Mouse (Mus musculus): ENCODE results near the gene Dnajc12.

DNA sequence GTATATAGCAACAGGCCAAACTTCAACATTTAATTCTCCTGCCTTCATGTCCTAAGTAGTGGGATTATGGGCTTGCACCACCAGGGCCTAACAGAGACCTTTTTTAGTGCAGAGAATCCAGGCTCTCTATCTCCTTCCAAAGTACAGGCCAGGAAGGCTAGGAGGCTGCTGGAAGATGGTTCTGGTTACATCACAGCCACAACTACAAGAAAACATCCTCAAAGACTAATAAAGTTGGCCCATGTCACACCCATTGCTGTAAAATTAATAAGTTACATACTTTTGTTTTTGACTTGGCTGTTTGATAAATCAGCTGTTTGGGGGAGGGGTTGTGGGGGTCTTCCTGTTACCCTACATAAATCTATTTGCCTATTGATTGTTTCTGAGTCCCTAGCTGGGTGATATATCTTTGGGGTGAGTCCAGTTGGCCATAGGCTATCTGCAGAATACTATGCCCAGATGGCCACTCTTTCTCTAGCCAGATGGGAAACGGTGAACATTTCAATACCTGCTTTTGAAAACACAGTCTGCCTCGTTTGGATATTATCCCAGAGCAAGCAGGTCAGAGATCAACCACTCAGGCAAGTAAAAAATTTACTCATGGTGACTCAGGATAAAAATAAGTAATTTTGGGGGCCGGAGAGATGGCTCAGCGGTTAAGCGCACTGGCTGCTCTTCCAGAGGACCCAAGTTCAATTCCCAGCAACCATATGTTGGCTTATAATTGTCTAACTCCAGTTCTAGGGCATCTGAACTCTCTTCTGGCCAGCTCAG lies 20.7 kb downstream of the Dnajc12 start:
- TF ChIP-seq CTCF (IDR thresholded peaks at IDR 0.05; ENCODE audit: extremely low read depth, insufficient read length, insufficient replicate concordance, low read depth, low read length) (no peak), POLR2A (IDR thresholded peaks at IDR 0.05; ENCODE audit: low read depth, low read length) (no peak)

Data from small intestine, adult 2 months (tissue).